Mouse (Mus musculus): ENCODE measurements around the gene Ivd. TPM values are rescaled to one million over a fixed set of nuclear protein-coding genes. Genes with fewer than 3 reads are reported as not detected.
A peak's percentile ranks its signal among the peaks of the same experiment; 100 is the strongest.

The Ivd gene
- total and polyA plus RNA-seq, 3 experiments, result 242 to 355 (median 245) TPM

GRCm38 (mm10) chr2:118909151-118909550 is 47.4 kb downstream of the Ivd start:
- DNase-seq, result no peak

- DNase-seq, result no peak
Observed at GRCm38 (mm10) chr2:118910605-118911278, 49.0 kb downstream of the Ivd start.

GRCm38 (mm10) chr2:118912706-118913105 is 51.0 kb downstream of the Ivd start:
- DNase-seq, result no peak

GRCm38 (mm10) chr2:118913551-118914276 is 52.0 kb downstream of the Ivd start:
- peak; percentile 64 for DNase-seq

GRCm38 (mm10) chr2:118914685-118915084 is 52.9 kb downstream of the Ivd start:
- DNase-seq, result no peak

- no peak for DNase-seq
Observed at GRCm38 (mm10) chr2:118916436-118916835, 54.7 kb downstream of the Ivd start.

- DNase-seq, result no peak
Observed at GRCm38 (mm10) chr2:118918543-118918942, 56.8 kb downstream of the Ivd start.

- no peak for DNase-seq
Observed at GRCm38 (mm10) chr2:118920428-118920827, 58.7 kb downstream of the Ivd start.

GRCm38 (mm10) chr2:118925952-118926351 is 64.2 kb downstream of the Ivd start:
- DNase-seq, result no peak

- peak; percentile 92 for DNase-seq
Observed at GRCm38 (mm10) chr2:118926361-118926997, 64.7 kb downstream of the Ivd start, which contains the start of gene Chst14. TSS of gene Chst14 (plus strand) at chr2:118926496.

GRCm38 (mm10) chr2:118926998-118927739 is 65.4 kb downstream of the Ivd start:
- no peak for DNase-seq

Other genes starting within 250 kb of the Ivd start
- 10 to 100 TPM; 12.0 to 22.5 TPM for gene Pak6, start 198.7 kb upstream of the Ivd start, total RNA-seq (2021)
- 35.3 and 38.7 TPM in 2 replicates for gene Pak6, start 198.7 kb upstream of the Ivd start, polyA plus RNA-seq (2012; rRNA removed)
- gene Ankrd63, start 158.0 kb upstream of the Ivd start, total RNA-seq (2021), result under 1 TPM; 0.14 to 0.35 TPM
- gene Ankrd63, start 158.0 kb upstream of the Ivd start, polyA plus RNA-seq (2012; rRNA removed), result 0.26 and 0.29 TPM in 2 replicates
- gene Plcb2, start 133.5 kb upstream of the Ivd start, total RNA-seq (2021), result 1 to 10 TPM; 1.6 to 2.4 TPM
- gene Plcb2, start 133.5 kb upstream of the Ivd start, polyA plus RNA-seq (2012; rRNA removed), result 0.97 and 1.4 TPM in 2 replicates
- 10 to 100 TPM; 30.0 to 45.0 TPM for gene Inafm2, start 116.2 kb upstream of the Ivd start, total RNA-seq (2021)
- gene Inafm2, start 116.2 kb upstream of the Ivd start, polyA plus RNA-seq (2012; rRNA removed), result 22.1 and 31.3 TPM in 2 replicates
- gene Ccdc9b, start 99.3 kb upstream of the Ivd start, total RNA-seq (2021), result 10 to 100 TPM in 1 of 2 experiments, 1 to 10 TPM in 1; 3.3 to 13.9 TPM
- 4.0 and 5.3 TPM in 2 replicates for gene Ccdc9b, start 99.3 kb upstream of the Ivd start, polyA plus RNA-seq (2012; rRNA removed)
- gene Phgr1, start 89.2 kb upstream of the Ivd start, total RNA-seq (2021), result not detected
- gene Phgr1, start 89.2 kb upstream of the Ivd start, polyA plus RNA-seq (2012; rRNA removed), result 0.83 TPM in 1 of 2 replicates, not detected in the other
- 10 to 100 TPM; 27.0 to 38.5 TPM for gene Disp2, start 82.2 kb upstream of the Ivd start, total RNA-seq (2021)
- gene Disp2, start 82.2 kb upstream of the Ivd start, polyA plus RNA-seq (2012; rRNA removed), result 25.9 and 27.7 TPM in 2 replicates
- gene Knstrn, start 48.0 kb upstream of the Ivd start, total RNA-seq (2021), result 1 to 10 TPM; 1.8 to 2.1 TPM
- gene Knstrn, start 48.0 kb upstream of the Ivd start, polyA plus RNA-seq (2012; rRNA removed), result 0.26 and 0.65 TPM in 2 replicates
- gene Bahd1, start 38.4 kb downstream of the Ivd start, total RNA-seq (2021), result 10 to 100 TPM; 36.5 to 46.0 TPM
- 59.5 and 60.3 TPM in 2 replicates for gene Bahd1, start 38.4 kb downstream of the Ivd start, polyA plus RNA-seq (2012; rRNA removed)
- 10 to 100 TPM in 1 of 2 experiments, 1 to 10 TPM in 1; 7.8 to 15.7 TPM for gene Chst14, start 64.5 kb downstream of the Ivd start, total RNA-seq (2021)
- 21.6 and 22.0 TPM in 2 replicates for gene Chst14, start 64.5 kb downstream of the Ivd start, polyA plus RNA-seq (2012; rRNA removed)
- 10 to 100 TPM; 13.1 to 21.5 TPM for gene Ccdc32, start 167.4 kb downstream of the Ivd start, total RNA-seq (2021)
- gene Ccdc32, start 167.4 kb downstream of the Ivd start, polyA plus RNA-seq (2012; rRNA removed), result 3.3 and 3.8 TPM in 2 replicates
- gene Rpusd2, start 172.8 kb downstream of the Ivd start, total RNA-seq (2021), result 1 to 10 TPM; 4.1 to 5.5 TPM
- 3.2 and 3.5 TPM in 2 replicates for gene Rpusd2, start 172.8 kb downstream of the Ivd start, polyA plus RNA-seq (2012; rRNA removed)
- gene Knl1, start 185.2 kb downstream of the Ivd start, total RNA-seq (2021), result 1 to 10 TPM in 1 of 2 experiments, under 1 TPM in 1; 0.59 to 1.4 TPM
- 0.06 and 0.08 TPM in 2 replicates for gene Knl1, start 185.2 kb downstream of the Ivd start, polyA plus RNA-seq (2012; rRNA removed)

All from adrenal gland, adult 2 months (tissue).